Mouse (Mus musculus) heart, embryonic 13.5 days (tissue): ENCODE data around the gene Akap5. TPM values are rescaled to one million over a fixed set of nuclear protein-coding genes. Genes with fewer than 3 reads are reported as not detected.

Experiments
- ATAC-seq: fragments of 200-750 bp; cut with Nextera tagmentation; 2 replicates; pipeline ENCODE4 v1.8.0; 2017; ENCODE audit warnings: moderate TSS enrichment; ENCODE audit not compliant: insufficient number of reproducible peaks, low FRiP score, low TSS enrichment; ENCODE audit errors: extremely low read depth
- H3K27ac ChIP-seq: fragments of 300-500 bp; sonication (generic); replicated peaks from 2 replicates; pipeline ENCODE4 v1.5.1; 2015; ENCODE audit warnings: moderate library complexity, mild to moderate bottlenecking, inconsistent platforms
- H3K27me3 ChIP-seq: fragments of 300-500 bp; sonication (generic); replicated peaks from 2 replicates; pipeline ENCODE4 v1.6.1; 2015; ENCODE audit warnings: mild to moderate bottlenecking, inconsistent platforms
- H3K36me3 ChIP-seq: fragments of 300-500 bp; sonication (generic); 2 replicates; pipeline ENCODE4 v1.6.1; 2015; ENCODE audit warnings: mild to moderate bottlenecking, inconsistent platforms
- H3K4me1 ChIP-seq: fragments of 300-500 bp; sonication (generic); 2 replicates; pipeline ENCODE4 v1.6.1; 2015; ENCODE audit warnings: inconsistent platforms
- H3K4me2 ChIP-seq: fragments of 300-500 bp; sonication (generic); 2 replicates; pipeline ENCODE4 v1.6.1; 2015; ENCODE audit warnings: inconsistent platforms, mild to moderate bottlenecking, moderate library complexity
- H3K4me3 ChIP-seq: fragments of 300-500 bp; sonication (generic); 2 replicates; pipeline ENCODE4 v1.5.1; 2015; ENCODE audit warnings: moderate library complexity, mild to moderate bottlenecking, inconsistent platforms
- H3K9ac ChIP-seq: fragments of 300-500 bp; sonication (generic); 2 replicates; pipeline ENCODE4 v1.6.1; 2015; ENCODE audit warnings: inconsistent platforms, mild to moderate bottlenecking, moderate library complexity
- H3K9me3 ChIP-seq: fragments of 300-500 bp; sonication (generic); 2 replicates; pipeline ENCODE4 v1.6.1; 2016; ENCODE audit warnings: inconsistent platforms
- WGBS: fragments of 180-500 bp; shearing (Covaris S2); methylation state at CpG from one replicate; pipeline ENCODE4 v1.1.7; 2015; ENCODE audit warnings: mixed read lengths; 5-methylcytosine and 5-hydroxymethylcytosine counted together
- polyA plus RNA-seq: library from polyadenylated mRNA; unstranded; fragments of >200 nt; fragmentation: Nextera tagmentation; extraction: Ambion mirVana; gene quantifications from 2 replicates; pipeline ENCODE4 v1.2.1, GENCODE M21; 2015

Gene Akap5
- polyA plus RNA-seq, 1 experiment from 2014 or later = 4.4 TPM

GRCm38 (mm10) chr12:76293192-76293591 is 31.5 kb upstream of the Akap5 start:
- Histone ChIP-seq H3K27me3 (no peaks in the 10 kb centered on the region), H3K36me3 (peaks cover 88% of the 10 kb centered on the region), H3K4me2 (no peak overlapping the region), H3K4me1 (no peaks in the 10 kb centered on the region), H3K9me3 (no peaks in the 10 kb centered on the region), H3K4me3 (no peak overlapping the region), H3K9ac (no peak overlapping the region), H3K27ac (no peak overlapping the region)
- WGBS = 48% methylated on average over 7 of the region's 7 CpGs
- ATAC-seq = no peak

GRCm38 (mm10) chr12:76297830-76298229 is 26.9 kb upstream of the Akap5 start:
- Histone ChIP-seq H3K9me3 (no peaks in the 10 kb centered on the region), H3K27ac (no peak overlapping the region), H3K4me2 (no peak overlapping the region), H3K9ac (no peak overlapping the region), H3K36me3 (peaks cover 87% of the 10 kb centered on the region), H3K4me1 (peaks cover 9% of the 10 kb centered on the region), H3K4me3 (no peak overlapping the region), H3K27me3 (no peaks in the 10 kb centered on the region)
- WGBS = 88% methylated on average over 5 of the region's 5 CpGs
- ATAC-seq = no peak

- WGBS = 73% methylated on average over 9 of the region's 9 CpGs
- H3K27me3 ChIP-seq = no peaks in the 10 kb centered on the region
- no peaks in the 10 kb centered on the region for H3K9me3 ChIP-seq
- no peak overlapping the region for H3K4me3 ChIP-seq
- ATAC-seq = no peak
- no peak overlapping the region for H3K27ac ChIP-seq
- no peak overlapping the region for H3K9ac ChIP-seq
- H3K36me3 ChIP-seq = peaks cover 85% of the 10 kb centered on the region
- no peak overlapping the region for H3K4me2 ChIP-seq
- peaks cover 12% of the 10 kb centered on the region for H3K4me1 ChIP-seq
These were observed 25.3 kb upstream of the Akap5 start for GRCm38 (mm10) chr12:76299361-76299906.

- no peak overlapping the region for H3K4me2 ChIP-seq
- 85% methylated on average over 10 of the region's 10 CpGs for WGBS
- ATAC-seq = no peak
- H3K4me3 ChIP-seq = no peak overlapping the region
- peaks cover 82% of the 10 kb centered on the region for H3K36me3 ChIP-seq
- H3K9me3 ChIP-seq = no peaks in the 10 kb centered on the region
- no peak overlapping the region for H3K9ac ChIP-seq
- H3K27me3 ChIP-seq = no peaks in the 10 kb centered on the region
- H3K27ac ChIP-seq = no peak overlapping the region
- peaks cover 12% of the 10 kb centered on the region for H3K4me1 ChIP-seq
These were observed 24.3 kb upstream of the Akap5 start for GRCm38 (mm10) chr12:76300367-76300766.

GRCm38 (mm10) chr12:76303474-76303873 is 21.2 kb upstream of the Akap5 start:
- Histone ChIP-seq H3K36me3 (peaks cover 67% of the 10 kb centered on the region), H3K4me3 (no peak overlapping the region), H3K27me3 (no peaks in the 10 kb centered on the region), H3K27ac (0 out of 2 replicates have a peak overlapping the region, but pooled peaks have one; percentile 2), H3K9ac (no peak overlapping the region), H3K4me2 (no peak overlapping the region), H3K4me1 (peaks cover 33% of the 10 kb centered on the region), H3K9me3 (no peaks in the 10 kb centered on the region)
- 91% methylated on average over 11 of the region's 11 CpGs for WGBS
- no peak for ATAC-seq

GRCm38 (mm10) chr12:76304199-76304598 is 20.5 kb upstream of the Akap5 start:
- H3K27ac ChIP-seq = no peak overlapping the region
- no peak for ATAC-seq
- H3K4me2 ChIP-seq = no peak overlapping the region
- H3K27me3 ChIP-seq = no peaks in the 10 kb centered on the region
- WGBS = 60% methylated on average over 4 of the region's 4 CpGs
- H3K4me3 ChIP-seq = no peak overlapping the region
- H3K9ac ChIP-seq = no peak overlapping the region
- peaks cover 28% of the 10 kb centered on the region for H3K4me1 ChIP-seq
- H3K9me3 ChIP-seq = no peaks in the 10 kb centered on the region
- H3K36me3 ChIP-seq = peaks cover 61% of the 10 kb centered on the region

GRCm38 (mm10) chr12:76305107-76305506 is 19.6 kb upstream of the Akap5 start:
- no peak overlapping the region for H3K27ac ChIP-seq
- H3K9ac ChIP-seq = no peak overlapping the region
- peaks cover 54% of the 10 kb centered on the region for H3K36me3 ChIP-seq
- peaks cover 30% of the 10 kb centered on the region for H3K4me1 ChIP-seq
- H3K27me3 ChIP-seq = no peaks in the 10 kb centered on the region
- 87% methylated on average over 8 of the region's 8 CpGs for WGBS
- no peak overlapping the region for H3K4me3 ChIP-seq
- no peak for ATAC-seq
- no peaks in the 10 kb centered on the region for H3K9me3 ChIP-seq
- no peak overlapping the region for H3K4me2 ChIP-seq

- Histone ChIP-seq H3K27ac (peak overlapping the region; percentile 84), H3K36me3 (peaks cover 42% of the 10 kb centered on the region), H3K9ac (no peak overlapping the region), H3K9me3 (no peaks in the 10 kb centered on the region), H3K4me1 (peaks cover 49% of the 10 kb centered on the region), H3K4me3 (no peak overlapping the region), H3K4me2 (no peak overlapping the region), H3K27me3 (no peaks in the 10 kb centered on the region)
- no peak for ATAC-seq
- WGBS = 66% methylated on average over 9 of the region's 9 CpGs
These were observed 17.7 kb upstream of the Akap5 start for GRCm38 (mm10) chr12:76306852-76307561.

- WGBS = 21% methylated on average over 9 of the region's 9 CpGs
- no peak overlapping the region for H3K4me2 ChIP-seq
- H3K27me3 ChIP-seq = no peaks in the 10 kb centered on the region
- peaks cover 51% of the 10 kb centered on the region for H3K4me1 ChIP-seq
- H3K9ac ChIP-seq = no peak overlapping the region
- H3K4me3 ChIP-seq = no peak overlapping the region
- peak overlapping the region; percentile 84 for H3K27ac ChIP-seq
- no peaks in the 10 kb centered on the region for H3K9me3 ChIP-seq
- peaks cover 46% of the 10 kb centered on the region for H3K36me3 ChIP-seq
- ATAC-seq = peak; percentile 35; the same call in 1 of the 2 replicates
These were observed 16.7 kb upstream of the Akap5 start for GRCm38 (mm10) chr12:76307964-76308363.

- Histone ChIP-seq H3K4me2 (no peak overlapping the region), H3K9ac (peak overlapping the region; percentile 54), H3K9me3 (no peaks in the 10 kb centered on the region), H3K4me3 (no peak overlapping the region), H3K27me3 (no peaks in the 10 kb centered on the region), H3K36me3 (peaks cover 47% of the 10 kb centered on the region), H3K27ac (peak overlapping the region; percentile 84), H3K4me1 (peaks cover 51% of the 10 kb centered on the region)
- 74% methylated on average over 5 of the region's 5 CpGs for WGBS
- no peak for ATAC-seq
These were observed 16.3 kb upstream of the Akap5 start for GRCm38 (mm10) chr12:76308436-76308835.

- H3K27ac ChIP-seq = no peak overlapping the region
- ATAC-seq = no peak
- 68% methylated on average over 6 of the region's 6 CpGs for WGBS
- H3K27me3 ChIP-seq = no peaks in the 10 kb centered on the region
- peaks cover 54% of the 10 kb centered on the region for H3K36me3 ChIP-seq
- peaks cover 48% of the 10 kb centered on the region for H3K4me1 ChIP-seq
- no peak overlapping the region for H3K9ac ChIP-seq
- H3K4me2 ChIP-seq = no peak overlapping the region
- no peak overlapping the region for H3K4me3 ChIP-seq
- no peaks in the 10 kb centered on the region for H3K9me3 ChIP-seq
These were observed 14.7 kb upstream of the Akap5 start for GRCm38 (mm10) chr12:76310007-76310406.

GRCm38 (mm10) chr12:76310633-76311032 is 14.1 kb upstream of the Akap5 start:
- ATAC-seq = no peak
- H3K4me1 ChIP-seq = peaks cover 48% of the 10 kb centered on the region
- no peak overlapping the region for H3K27ac ChIP-seq
- WGBS = 53% methylated on average over 6 of the region's 6 CpGs
- peaks cover 55% of the 10 kb centered on the region for H3K36me3 ChIP-seq
- no peak overlapping the region for H3K4me3 ChIP-seq
- H3K9me3 ChIP-seq = no peaks in the 10 kb centered on the region
- no peak overlapping the region for H3K9ac ChIP-seq
- no peak overlapping the region for H3K4me2 ChIP-seq
- no peaks in the 10 kb centered on the region for H3K27me3 ChIP-seq
